Mouse (Mus musculus) heart, postnatal 0 days (tissue): ENCODE measurements around the gene Xpnpep3.

Experiments
- CTCF ChIP-seq: IDR thresholded peaks from 2 replicates; pipeline ENCODE4 v1.5.1; 2016; ENCODE audit warnings: antibody characterized with exemption, control low read depth, low read depth
- EP300 ChIP-seq: IDR thresholded peaks from 2 replicates; pipeline ENCODE4 v1.6.1; 2016; ENCODE audit warnings: antibody characterized with exemption, low read depth

DNA sequence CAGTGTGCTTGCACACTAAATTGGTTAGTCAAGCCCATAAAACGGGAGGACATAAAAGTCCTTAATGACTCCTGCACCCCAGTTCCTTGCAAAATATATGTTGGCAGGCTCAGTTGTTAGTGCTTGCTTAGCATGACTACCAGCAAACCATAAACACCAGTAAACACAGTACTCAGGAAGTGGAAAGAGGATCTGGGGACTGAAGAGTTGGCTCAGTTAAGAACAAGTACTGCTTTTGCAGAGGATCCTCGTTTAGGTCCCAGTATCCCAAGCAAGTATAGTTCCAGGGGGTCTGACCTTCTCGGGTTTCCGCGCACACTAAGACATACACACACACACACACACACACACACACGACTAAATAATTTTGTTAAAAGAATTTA is 38.9 kb upstream of the Xpnpep3 start:
- TF ChIP-seq CTCF (no peak), EP300 (peak; percentile 49; the same call in 1 of the 2 replicates)
